In genomic region chr3:137940757-137941156, GRCm38 (mm10) we compare ENCODE assay signal across 8 mouse cellular contexts. TPM values are rescaled to one million over a fixed set of nuclear protein-coding genes. Genes with fewer than 3 reads are reported as not detected.
DNase-seq lines count a peak whose midpoint lies in the region.

No protein-coding gene starts in this region.

- DNase-seq in urinary bladder, postnatal 36 days (ENCODE audit: low spot score in 2 of 2): peak; percentile 15 to 44
- no peak for DNase-seq in urinary bladder, postnatal 4 days (ENCODE audit: low spot score in 2 of 2)
- DNase-seq in heart, adult 18-20 months: peak; percentile 77 to 82
- peak; percentile 67 for DNase-seq in liver
- DNase-seq in testis, postnatal 14 days (ENCODE audit: low spot score): peak; percentile 75
- DNase-seq in cerebellum, adult 11-12 months: no peak
- no peak for DNase-seq in kidney, postnatal 10 days
- DNase-seq in frontal cortex, postnatal 14 days (ENCODE audit: low spot score in 2 of 2): no peak

RNA-seq across cellular contexts. Expression of gene Lamtor3, which starts 22.5 kb away (rescaled TPM):
- 10 to 100 TPM; 93.5 to 93.8 TPM for total RNA-seq in heart, adult 18-20 months (2021)

RNA-seq across cellular contexts. Expression of gene Dapp1, which starts 40.6 kb away (rescaled TPM):
- 1 to 10 TPM; 5.4 to 9.7 TPM for total RNA-seq in heart, adult 18-20 months (2021)

Comparison
In these comparisons a context has a peak if more than half of its experiments do, and no peak if none do; other contexts are left out.
1. DNase-seq: peak in urinary bladder, postnatal 36 days (2 of 2), heart, adult 18-20 months (2 of 2), liver (single experiment) and testis, postnatal 14 days (single experiment); none in urinary bladder, postnatal 4 days (0 of 2), cerebellum, adult 11-12 months (single experiment), kidney, postnatal 10 days (single experiment) and frontal cortex, postnatal 14 days (0 of 2).